Mouse (Mus musculus): ENCODE results near the gene Tenm3.
A peak's percentile ranks its signal among the peaks of the same experiment; 100 is the strongest.

Gene Tenm3

GRCm38 (mm10) chr8:48740147-48740881 lies 103.4 kb downstream of the Tenm3 start:
- DNase-seq: no peak

- no peak for DNase-seq
Observed at GRCm38 (mm10) chr8:48733731-48734130, 110.0 kb downstream of the Tenm3 start.

GRCm38 (mm10) chr8:48733057-48733456 lies 110.7 kb downstream of the Tenm3 start:
- no peak for DNase-seq

- no peak for DNase-seq
Observed at GRCm38 (mm10) chr8:48730701-48731100, 113.0 kb downstream of the Tenm3 start.

- no peak for DNase-seq
Observed at GRCm38 (mm10) chr8:48728833-48729690, 114.7 kb downstream of the Tenm3 start.

- no peak for DNase-seq
Observed at GRCm38 (mm10) chr8:48728006-48728405, 115.7 kb downstream of the Tenm3 start.

GRCm38 (mm10) chr8:48722744-48723143 lies 121.0 kb downstream of the Tenm3 start:
- DNase-seq: no peak

GRCm38 (mm10) chr8:48722318-48722717 lies 121.4 kb downstream of the Tenm3 start:
- DNase-seq: no peak

GRCm38 (mm10) chr8:48721376-48721775 lies 122.4 kb downstream of the Tenm3 start:
- no peak for DNase-seq

- DNase-seq: no peak
Observed at GRCm38 (mm10) chr8:48715616-48716015, 128.1 kb downstream of the Tenm3 start.

- DNase-seq: no peak
Observed at GRCm38 (mm10) chr8:48706666-48707065, 137.1 kb downstream of the Tenm3 start.

- no peak for DNase-seq
Observed at GRCm38 (mm10) chr8:48704885-48705515, 138.8 kb downstream of the Tenm3 start.

GRCm38 (mm10) chr8:48704485-48704884 lies 139.3 kb downstream of the Tenm3 start:
- DNase-seq: peak; percentile 12 to 53

GRCm38 (mm10) chr8:48690665-48691395 lies 152.9 kb downstream of the Tenm3 start:
- peak in 1 of 2 experiments; percentile 31 for DNase-seq

- DNase-seq: no peak
Observed at GRCm38 (mm10) chr8:48688706-48689105, 155.0 kb downstream of the Tenm3 start.

- DNase-seq: no peak
Observed at GRCm38 (mm10) chr8:48688188-48688587, 155.6 kb downstream of the Tenm3 start.

- no peak for DNase-seq
Observed at GRCm38 (mm10) chr8:48673476-48673875, 170.3 kb downstream of the Tenm3 start.

- DNase-seq: no peak
Observed at GRCm38 (mm10) chr8:48672471-48672870, 171.3 kb downstream of the Tenm3 start.

- DNase-seq: no peak
Observed at GRCm38 (mm10) chr8:48671318-48671717, 172.4 kb downstream of the Tenm3 start.

- no peak for DNase-seq
Observed at GRCm38 (mm10) chr8:48670895-48671294, 172.9 kb downstream of the Tenm3 start.

GRCm38 (mm10) chr8:48670387-48670786 lies 173.4 kb downstream of the Tenm3 start:
- DNase-seq: no peak

- DNase-seq: no peak
Observed at GRCm38 (mm10) chr8:48665193-48665592, 178.6 kb downstream of the Tenm3 start.

GRCm38 (mm10) chr8:48659226-48659625 lies 184.5 kb downstream of the Tenm3 start:
- no peak for DNase-seq
